Mouse (Mus musculus) CD8-positive naive resting alpha-beta T cell, adult 2 months (primary cell): ENCODE results near the gene Vwde.

Experiments used
- DNase-seq, 2 experiments: peaks; one replicate each; pipeline ENCODE4 v3.0.0; 2022; ENCODE audit warnings: low read depth in 2 of 2, low spot score in 2 of 2

Vwde gene

GRCm38 (mm10) chr6:13224596-13225227 lies at the start of gene Vwde:
Gene Vwde (minus strand): TSS chr6:13224965.
- DNase-seq = no peak

DNA sequence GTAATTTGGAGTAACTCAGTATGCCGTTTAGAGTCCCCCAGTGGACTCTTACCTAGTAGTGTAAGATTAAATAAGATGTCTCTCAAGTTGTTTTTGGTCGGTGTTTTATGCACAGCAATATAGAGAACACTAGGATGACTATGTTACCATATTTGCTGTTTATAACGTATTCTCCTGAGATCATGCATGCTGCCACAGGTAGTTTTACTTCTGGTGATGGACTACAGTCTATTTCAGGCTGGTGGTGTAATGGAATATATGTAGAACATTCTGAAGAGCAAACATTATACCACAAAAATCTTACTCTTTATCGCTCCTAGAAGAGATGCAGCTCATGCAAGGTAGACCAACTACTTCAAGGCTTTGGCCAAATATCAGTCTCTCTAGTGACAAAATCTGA lies 30.6 kb upstream of the Vwde start:
- DNase-seq = no peak

DNA sequence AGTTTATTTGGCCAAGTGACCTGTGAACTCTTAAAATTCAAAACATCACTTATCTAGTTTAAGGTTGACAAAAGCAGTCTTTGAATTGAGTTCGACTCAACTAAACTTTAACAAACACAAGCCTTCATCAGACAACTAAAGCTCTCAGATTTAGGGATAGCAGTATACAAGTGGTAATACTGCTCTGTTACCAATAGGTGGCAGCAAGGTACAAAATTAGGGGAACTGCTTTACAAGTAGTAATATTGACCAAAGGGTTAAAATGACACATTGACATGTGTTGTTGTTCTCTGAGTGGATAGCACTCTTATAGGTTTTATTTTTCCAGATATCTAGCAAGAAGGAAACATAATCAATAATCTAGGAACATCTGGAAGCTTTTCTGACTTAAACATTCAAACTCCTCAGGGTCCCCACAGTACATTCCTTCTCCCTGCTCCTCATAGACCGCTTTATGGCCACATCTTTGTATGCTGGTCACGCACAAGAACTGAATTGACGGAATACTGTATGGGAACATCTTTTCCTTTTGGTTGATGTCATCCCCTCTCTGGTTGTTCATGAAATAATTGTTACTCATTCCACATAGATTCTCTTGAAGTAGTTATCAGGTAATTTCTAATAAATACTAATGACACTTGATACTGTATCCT lies 23.7 kb upstream of the Vwde start:
- DNase-seq = no peak

- no peak for DNase-seq
These were observed 18.6 kb downstream of the Vwde start for GRCm38 (mm10) chr6:13206157-13206556.

DNA sequence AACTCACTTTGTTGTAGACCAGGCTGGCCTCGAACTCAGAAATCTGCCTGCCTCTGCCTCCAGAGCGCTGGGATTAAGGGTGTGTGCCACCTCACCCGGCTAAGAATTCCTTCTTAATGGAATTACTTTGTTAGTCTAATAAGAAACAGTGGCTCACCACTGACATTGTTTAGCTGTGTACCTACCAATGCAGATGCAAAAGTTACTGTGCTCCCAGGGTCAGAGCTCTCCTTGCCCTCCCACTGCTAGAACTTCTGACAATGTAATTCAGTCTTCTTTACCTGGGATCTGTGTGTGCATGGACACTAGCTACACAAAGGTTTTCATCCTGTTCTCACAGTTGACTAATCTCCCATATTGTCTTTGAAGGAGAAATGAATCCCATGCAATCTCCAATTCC lies 27.3 kb downstream of the Vwde start:
- DNase-seq = no peak

- no peak for DNase-seq
These were observed 37.9 kb downstream of the Vwde start for GRCm38 (mm10) chr6:13186836-13187235.

- DNase-seq = no peak
These were observed 44.7 kb downstream of the Vwde start for GRCm38 (mm10) chr6:13180061-13180460.

DNA sequence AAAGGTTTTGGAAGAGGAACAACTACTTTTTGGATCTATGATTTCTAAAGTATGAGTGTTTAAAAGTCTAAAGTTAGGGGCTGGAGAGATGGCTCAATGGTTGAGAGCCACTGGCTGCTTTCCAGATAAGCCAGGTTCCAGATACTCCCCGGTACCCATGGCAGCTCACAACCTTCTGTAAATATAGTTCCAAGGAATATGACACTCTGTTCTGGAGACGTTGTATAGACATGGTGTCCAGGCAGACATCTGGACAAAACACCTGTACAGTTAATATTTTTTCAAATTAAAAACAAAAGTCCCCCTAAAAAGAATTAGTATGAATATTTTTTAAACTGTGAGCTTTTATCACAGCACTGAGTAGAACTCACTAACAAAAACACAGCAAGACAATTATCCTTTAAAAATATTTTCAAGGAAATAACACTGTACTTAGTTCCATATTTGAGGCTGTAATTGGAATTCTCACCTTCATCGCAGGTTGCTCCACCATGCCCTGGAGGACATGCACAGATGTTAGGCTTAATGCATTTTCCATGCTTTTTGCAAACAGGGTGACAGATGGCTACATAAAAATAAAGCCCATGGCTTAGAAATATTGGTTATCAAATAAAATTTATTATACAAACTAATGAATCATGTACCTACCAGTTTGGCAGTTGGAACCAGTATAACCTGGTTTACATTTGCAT lies 55.2 kb downstream of the Vwde start:
- no peak for DNase-seq

- no peak for DNase-seq
These were observed 58.4 kb downstream of the Vwde start for GRCm38 (mm10) chr6:13166240-13166937.

- DNase-seq = no peak
These were observed 65.3 kb downstream of the Vwde start for GRCm38 (mm10) chr6:13159437-13159836.

DNA sequence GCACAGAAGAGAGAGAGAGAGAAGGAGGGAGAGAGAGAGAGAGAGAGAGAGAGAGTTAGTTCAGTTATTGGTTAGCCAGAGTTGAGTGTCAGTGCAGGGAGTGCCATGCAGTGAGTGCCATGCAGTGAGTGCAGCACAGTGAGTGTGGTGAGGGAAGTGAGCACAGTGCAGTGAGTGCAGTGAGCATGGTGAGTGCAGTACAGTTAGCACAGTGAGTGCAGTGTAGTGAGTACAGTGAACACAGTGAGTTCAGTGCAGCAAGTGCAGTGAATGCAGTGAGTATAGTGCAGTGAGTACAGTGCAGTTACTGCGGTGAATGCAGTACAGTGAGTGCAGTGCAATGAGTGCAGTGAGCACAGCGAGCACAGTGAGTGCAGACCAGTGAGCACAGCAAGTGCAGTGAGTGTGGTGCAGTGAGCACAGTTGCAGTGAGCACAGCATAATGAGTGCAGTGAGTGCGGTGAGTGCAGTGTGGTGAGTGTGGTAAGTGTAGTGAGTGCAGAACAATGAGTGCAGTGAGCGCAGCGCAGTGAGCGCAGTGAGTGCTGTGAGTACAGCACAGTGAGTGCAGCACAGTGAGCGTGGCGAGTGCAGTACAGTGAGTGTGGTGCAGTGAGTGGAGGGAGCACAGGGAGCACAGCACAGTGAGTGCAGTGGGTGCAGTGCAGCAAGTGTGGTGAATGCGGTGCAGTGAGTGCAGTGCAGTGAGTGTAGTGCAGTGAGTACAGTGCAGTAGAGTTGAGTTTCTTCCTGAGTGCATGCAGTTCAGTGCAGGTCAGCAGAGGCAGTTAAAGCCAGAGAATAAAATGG lies 70.7 kb downstream of the Vwde start:
- DNase-seq = no peak

- no peak for DNase-seq
These were observed 72.6 kb downstream of the Vwde start for GRCm38 (mm10) chr6:13152062-13152640.

DNA sequence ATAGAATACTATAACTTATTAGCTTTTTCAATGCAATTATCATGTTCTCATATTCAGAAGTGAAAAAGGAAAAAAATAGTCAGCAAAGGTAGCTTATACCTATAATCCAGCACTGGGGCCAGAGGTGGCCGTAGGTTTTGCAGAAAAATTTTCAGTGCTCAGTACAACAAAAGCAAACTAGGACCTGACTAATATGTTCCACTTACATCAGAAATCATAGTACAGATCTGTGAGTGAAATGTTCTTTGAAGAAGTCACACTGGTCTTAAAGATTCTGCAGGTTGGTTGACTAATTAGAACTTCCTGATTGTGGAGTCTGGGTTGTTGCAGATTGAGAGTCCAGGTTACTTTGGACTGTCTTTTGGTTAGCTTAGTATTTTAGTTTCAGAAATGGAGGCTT lies 87.5 kb downstream of the Vwde start:
- DNase-seq = no peak

GRCm38 (mm10) chr6:13108662-13109061 lies 116.1 kb downstream of the Vwde start:
- no peak for DNase-seq
